Mouse (Mus musculus) right cerebral cortex, adult 2 months (tissue): Measurements from ENCODE around the gene Parm1.

Experiments used
- DNase-seq, 2 experiments: peaks; one replicate each; pipeline ENCODE4 v3.0.0; 2021 to 2022; ENCODE audit warnings: low spot score in 2 of 2

Parm1 gene

GRCm38 (mm10) chr5:91578924-91579323 lies 61.5 kb downstream of the Parm1 start:
- no peak for DNase-seq

GRCm38 (mm10) chr5:91581799-91582198 lies 64.4 kb downstream of the Parm1 start:
- DNase-seq, result no peak

- no peak for DNase-seq
These were observed 68.8 kb downstream of the Parm1 start for GRCm38 (mm10) chr5:91586206-91586605.

DNA sequence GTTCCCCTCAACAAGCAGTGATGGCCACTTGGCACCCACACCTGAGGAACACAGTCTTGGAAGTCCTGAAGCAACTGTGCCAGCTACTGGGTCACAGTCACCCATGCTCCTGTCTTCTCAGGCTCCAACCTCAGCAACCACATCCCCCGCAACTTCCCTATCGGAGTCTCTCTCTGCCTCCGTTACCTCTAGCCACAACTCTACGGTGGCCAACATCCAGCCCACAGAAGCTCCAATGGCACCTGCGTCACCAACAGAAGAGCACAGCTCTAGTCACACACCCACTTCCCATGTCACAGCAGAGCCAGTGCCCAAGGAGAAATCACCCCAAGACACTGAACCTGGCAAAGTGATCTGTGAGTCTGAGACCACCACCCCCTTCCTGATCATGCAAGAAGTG lies 76.7 kb downstream of the Parm1 start:
- DNase-seq, result no peak

DNA sequence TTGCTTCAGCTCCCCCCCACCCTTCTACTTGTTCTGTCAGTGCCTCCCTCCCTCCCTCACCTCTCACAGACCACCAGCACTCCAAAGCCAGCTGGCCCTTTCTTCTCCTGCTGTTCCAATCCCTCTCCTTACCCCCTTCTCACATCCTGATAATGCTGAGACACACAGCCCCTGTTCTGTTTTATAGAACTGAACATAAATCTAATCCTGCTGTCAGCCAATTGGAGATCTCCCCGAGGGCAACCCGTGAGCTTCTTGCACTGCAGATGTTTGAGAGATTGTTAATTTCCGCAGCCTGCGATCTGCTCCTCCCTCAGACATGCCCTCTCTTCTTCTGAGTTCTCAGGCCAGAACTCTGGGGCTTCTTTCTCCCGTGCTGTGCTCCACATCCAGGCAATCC lies 79.8 kb downstream of the Parm1 start:
- no peak for DNase-seq

DNA sequence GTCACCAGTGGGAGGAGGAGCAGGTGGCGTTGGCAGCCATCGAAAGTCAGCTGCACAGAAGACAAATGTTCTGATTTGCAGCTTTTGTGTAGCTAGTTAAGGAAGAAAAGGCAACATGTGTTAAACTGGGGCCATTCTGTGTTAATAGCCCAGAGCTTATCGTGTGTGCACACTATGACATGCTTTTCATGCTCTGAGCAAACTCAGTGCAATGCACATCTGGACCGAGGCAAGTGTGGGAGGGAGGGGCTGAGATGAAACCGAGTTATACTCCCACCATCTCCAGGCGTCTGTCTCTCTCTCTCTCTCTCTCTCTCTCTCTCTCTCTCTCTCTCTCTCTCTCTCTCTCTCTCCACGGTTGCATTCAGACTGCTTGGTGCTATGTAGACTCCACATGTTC lies 82.4 kb downstream of the Parm1 start:
- no peak for DNase-seq

DNA sequence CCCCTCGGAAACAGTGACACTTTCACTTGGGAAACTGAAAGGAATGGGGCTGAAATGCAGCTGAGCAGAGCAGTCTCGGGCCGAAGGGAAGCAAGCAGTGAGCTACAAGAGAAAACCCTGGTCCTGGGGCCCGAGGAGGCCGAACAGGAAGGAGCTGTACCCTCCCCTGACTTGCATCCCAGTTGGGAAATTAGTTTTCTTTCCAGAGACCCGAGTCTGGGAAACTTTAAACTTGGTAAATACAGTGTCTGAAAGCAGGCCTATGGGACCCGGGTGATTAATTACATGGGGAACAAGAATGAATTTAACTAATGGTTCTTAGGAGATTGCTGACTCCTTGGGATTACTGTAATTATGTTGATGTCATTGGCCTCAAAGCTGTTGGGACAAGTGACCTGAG lies 85.9 kb downstream of the Parm1 start:
- DNase-seq, result no peak

DNA sequence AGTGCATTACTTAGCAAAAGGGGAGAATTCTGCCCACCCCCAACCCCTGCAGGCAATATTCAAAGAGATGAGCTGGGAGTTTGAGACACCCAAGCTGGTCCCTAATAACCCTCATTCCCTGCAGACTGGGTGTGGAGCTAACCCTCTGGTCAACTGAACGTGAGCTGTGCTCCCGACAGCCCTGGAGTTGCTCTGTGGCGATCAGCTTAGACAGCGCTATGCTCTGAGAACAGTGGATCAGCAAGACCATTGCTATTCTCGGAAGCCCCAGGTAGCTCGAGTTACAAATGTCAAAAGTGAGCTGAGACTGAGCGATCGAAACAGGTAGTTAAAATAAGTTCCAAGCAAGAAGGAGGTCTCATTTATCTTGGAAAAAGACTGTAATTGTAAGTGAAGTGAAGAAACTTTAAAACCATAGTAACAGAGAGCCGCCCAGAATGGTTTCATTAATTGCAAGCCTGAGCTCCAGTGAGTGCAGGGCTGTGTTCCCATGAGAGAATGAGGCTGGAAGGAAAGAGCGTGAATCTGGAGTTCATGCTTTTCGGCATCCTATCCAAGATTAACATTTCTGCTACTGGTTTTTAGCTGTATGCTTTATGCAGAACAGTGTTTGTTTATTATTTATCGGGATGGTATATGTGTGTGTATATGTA lies 86.5 kb downstream of the Parm1 start:
- no peak for DNase-seq

DNA sequence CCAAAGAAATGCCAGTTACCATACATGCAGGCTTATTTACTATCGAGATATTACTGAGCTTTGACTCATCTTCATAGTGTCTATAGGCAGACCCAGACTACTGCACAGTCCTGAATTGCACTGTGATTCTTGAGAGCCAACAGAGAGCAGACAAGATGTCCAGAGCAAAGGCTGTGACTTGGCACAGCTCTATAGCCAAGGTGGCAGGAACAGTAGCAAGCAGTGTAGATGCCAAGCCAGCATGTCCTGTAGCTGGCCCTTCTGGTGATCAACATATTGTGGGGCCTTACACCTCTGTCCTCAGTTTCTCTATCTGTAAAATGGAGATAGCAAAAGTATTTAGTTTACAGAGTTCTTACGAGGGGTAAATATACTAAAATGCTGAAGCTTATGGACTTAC lies 89.8 kb downstream of the Parm1 start:
- DNase-seq, result no peak

DNA sequence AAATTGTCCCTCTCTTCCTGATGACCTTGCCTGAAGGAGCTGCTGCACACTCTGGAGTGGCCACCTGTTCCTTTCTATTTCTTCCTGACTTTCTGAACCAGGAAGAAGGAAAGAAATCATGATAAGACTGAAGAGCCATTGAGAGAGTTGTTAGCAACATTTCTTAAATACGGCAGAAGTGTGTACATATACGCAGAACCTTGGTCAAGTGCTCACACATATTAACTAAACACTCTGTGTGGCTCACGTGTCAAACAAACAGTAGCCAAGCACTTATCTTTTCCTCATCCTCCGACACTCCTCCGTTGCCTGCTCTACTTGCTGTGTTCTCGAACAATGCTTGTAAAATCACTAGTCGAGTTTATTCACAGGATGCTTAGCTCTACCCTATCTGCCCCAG lies 90.4 kb downstream of the Parm1 start:
- no peak for DNase-seq

- no peak for DNase-seq
These were observed 91.6 kb downstream of the Parm1 start for GRCm38 (mm10) chr5:91609041-91609440.

DNA sequence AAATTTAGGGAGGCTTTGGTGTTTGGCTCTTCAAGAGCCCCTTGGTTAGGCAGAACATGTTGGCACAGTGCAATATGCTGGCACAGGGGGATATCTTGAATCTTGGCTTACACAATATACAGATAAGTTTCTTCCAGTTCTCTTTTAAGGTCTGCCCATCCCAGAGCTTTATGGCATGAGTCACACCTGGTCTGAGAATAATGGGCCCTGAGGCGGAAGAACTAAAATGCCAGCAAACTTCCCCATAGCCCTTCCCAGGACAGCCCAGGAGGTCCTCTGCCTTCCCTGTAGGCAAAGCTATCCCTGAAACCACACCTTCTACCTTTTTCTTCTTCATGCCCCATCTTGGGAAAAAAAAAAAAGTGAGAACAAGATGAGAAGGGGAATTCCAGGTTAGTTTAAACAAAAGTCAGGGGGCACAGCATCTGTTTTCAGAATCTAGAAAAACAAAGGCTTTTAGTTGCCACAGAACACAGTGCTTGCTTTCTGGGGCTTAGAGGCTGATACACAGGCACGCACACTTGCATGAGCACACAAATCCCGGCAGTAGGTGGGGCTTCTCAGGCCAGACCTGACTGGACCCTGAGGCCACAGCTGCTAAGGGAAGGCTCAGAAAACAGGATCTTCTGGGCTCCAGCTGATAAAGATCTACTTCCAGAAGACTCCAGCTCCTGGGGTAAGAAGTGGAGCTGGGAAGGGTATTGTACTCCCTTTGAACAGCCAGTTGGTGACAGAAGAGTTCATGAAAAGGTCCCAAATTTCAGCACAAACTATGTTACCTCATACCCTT lies 92.3 kb downstream of the Parm1 start:
- no peak for DNase-seq

GRCm38 (mm10) chr5:91610499-91610898 lies 93.1 kb downstream of the Parm1 start:
- no peak for DNase-seq

DNA sequence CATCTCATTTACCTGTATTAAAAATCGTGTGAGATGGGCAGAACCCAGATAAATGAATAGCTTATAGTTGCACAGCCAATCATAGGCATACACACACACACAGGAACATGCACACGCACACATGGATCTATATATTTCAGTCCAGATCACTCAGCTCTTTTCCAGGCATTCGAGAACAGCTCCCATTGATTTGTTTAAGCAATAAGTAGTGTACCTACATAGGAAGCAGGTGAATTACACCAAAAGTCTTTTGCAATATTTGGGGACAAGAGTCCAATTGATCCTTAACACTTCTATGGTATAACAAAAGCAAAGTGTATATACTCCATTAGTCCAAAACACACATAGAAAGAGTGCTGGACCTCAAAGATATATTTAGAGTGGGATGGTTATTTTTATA lies 94.2 kb downstream of the Parm1 start:
- no peak for DNase-seq

DNA sequence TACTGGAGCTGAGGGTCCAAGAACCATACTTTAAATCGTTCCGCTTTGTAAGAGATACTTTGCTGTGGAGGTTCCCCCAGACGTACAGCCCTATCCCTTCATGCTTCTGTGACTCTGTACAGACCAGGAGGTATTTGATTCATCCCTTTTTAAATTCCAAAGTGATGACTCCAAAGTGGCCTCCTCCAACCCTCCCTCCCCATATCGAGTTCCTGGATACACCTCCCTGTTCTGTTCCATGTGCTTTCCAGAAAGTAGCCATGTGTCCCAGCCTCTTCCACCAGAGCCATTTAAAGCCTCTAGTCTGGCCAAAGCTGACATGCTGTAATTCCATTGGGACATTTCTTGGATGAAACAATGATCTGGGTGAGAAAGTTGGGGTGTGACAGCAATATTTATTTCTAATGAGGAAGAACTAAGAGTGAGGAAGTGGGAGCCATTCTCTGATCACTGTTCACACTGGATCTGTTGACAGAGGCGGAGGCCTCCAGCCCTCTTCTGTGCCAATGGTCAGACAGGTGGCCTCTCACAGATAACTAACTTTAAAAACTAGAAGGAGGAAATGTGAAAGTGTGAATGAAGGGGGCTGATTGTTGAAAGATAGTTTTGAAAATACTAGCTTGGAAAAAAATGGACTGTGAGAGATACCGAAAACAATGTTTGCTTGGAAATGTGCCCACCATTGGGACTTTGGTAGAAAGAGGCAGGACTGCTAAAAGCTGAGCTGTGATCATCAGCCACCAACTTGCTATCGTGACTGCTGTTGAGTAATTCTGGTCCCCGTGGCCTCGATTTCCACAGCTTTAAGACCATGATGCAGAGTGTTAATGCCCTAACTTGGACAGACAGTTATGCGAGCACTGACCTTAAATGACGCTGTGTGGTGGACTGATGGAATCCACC lies 100.2 kb downstream of the Parm1 start:
- DNase-seq, result no peak

DNA sequence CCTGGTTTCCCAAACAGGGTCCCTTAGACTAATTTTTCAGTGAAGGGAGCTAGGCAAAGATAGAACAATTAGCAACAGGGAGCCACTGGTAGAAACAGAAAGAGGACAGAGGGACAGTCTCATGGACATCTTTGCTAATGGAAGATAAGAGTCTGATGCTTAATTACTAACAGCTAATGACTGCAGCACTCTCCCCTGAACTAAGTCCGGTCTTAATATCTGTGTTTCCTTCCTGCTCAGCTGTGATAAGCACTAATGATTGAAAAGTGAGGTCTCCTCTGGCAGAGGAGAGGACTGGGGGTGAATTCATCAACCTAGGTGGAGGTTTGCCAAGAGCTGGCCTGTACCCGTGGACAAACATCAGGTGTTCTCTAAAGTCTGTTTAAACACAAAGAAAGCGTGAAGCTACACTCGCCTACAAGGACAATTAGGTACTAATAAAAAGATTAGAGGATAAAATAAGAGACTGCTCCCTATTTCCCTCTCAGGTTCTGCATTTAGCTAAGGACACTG lies 101.3 kb downstream of the Parm1 start:
- DNase-seq, result no peak

DNA sequence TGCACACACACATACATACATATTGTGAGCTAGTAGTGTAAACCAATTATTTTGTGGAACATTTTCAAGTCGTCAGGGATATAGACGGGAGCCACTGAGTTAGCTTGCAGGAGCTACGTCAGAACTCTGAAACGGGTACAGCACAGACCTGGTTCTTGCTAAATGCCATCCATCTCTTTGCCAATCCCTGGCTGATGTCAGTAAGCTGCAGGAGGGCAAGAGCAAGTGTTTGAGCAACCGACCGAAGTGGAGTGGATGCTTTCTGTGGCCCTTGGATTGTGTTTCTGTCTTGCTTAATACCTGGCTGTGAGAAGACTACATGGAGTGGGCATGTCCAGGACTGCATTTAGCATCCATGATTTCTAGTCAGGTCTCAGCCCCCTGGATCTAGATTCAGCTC lies 103.8 kb downstream of the Parm1 start:
- no peak for DNase-seq

GRCm38 (mm10) chr5:91626823-91627222 lies 109.4 kb downstream of the Parm1 start:
- DNase-seq, result no peak

DNA sequence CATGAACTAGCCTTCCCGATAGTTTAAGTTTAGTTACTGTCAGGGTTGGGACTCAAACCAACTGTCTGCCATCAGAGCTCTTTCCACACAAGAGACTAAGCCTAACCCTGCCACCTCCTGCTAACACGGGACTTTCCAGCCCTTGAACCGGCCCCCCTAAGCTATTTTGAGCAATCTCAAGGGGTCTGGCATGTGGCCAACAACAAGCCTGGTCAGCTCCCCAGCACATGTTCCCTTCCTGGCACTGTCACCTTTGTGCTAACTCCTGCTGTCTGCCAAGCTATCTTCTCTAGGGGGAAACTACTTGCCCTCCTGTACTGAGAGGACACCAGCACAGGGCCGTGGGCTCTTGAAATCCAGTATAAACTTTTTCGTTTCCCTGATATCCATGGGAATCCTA lies 112.1 kb downstream of the Parm1 start:
- no peak for DNase-seq

- no peak for DNase-seq
These were observed 133.9 kb downstream of the Parm1 start for GRCm38 (mm10) chr5:91651330-91651729.

GRCm38 (mm10) chr5:91653061-91653915 lies 135.9 kb downstream of the Parm1 start:
- DNase-seq, result peak; percentile 21 to 22
